Mouse (Mus musculus) liver, embryonic 16.5 days (tissue): ENCODE data around the gene Cep295nl. TPM values are rescaled to one million over a fixed set of nuclear protein-coding genes. Genes with fewer than 3 reads are reported as not detected.

Experiments
- ATAC-seq: fragments of 200-750 bp; cut with Nextera tagmentation; 2 replicates; pipeline ENCODE4 v1.8.0; 2017; ENCODE audit warnings: low read depth, mild to moderate bottlenecking, moderate number of reproducible peaks, moderate library complexity
- H3K27ac ChIP-seq: fragments of 300-500 bp; sonication (generic); 2 replicates; pipeline ENCODE4 v1.5.1; 2014; ENCODE audit warnings: mild to moderate bottlenecking, low read length
- H3K27me3 ChIP-seq: fragments of 300-500 bp; sonication (generic); 2 replicates; pipeline ENCODE4 v1.6.1; 2014; ENCODE audit warnings: low read depth, low read length, mixed read lengths; ENCODE audit not compliant: control insufficient read depth, insufficient read depth
- H3K36me3 ChIP-seq: fragments of 300-500 bp; sonication (generic); 2 replicates; pipeline ENCODE4 v1.6.1; 2014; ENCODE audit warnings: mild to moderate bottlenecking; ENCODE audit not compliant: control insufficient read depth, insufficient read depth
- H3K4me1 ChIP-seq: fragments of 300-500 bp; sonication (generic); 2 replicates; pipeline ENCODE4 v1.6.1; 2014; ENCODE audit warnings: low read depth, low read length, mixed read lengths; ENCODE audit not compliant: control insufficient read depth
- H3K4me2 ChIP-seq: fragments of 300-500 bp; sonication (generic); 2 replicates; pipeline ENCODE4 v1.6.1; 2014; ENCODE audit warnings: low read depth, low read length, mixed read lengths
- H3K4me3 ChIP-seq: fragments of 300-500 bp; sonication (generic); 2 replicates; pipeline ENCODE4 v1.5.1; 2014; ENCODE audit warnings: low read depth, mild to moderate bottlenecking, low read length
- H3K9ac ChIP-seq: fragments of 300-500 bp; sonication (generic); 2 replicates; pipeline ENCODE4 v1.6.1; 2014; ENCODE audit warnings: low read depth, low read length
- H3K9me3 ChIP-seq: fragments of 300-500 bp; sonication (generic); replicated peaks from 2 replicates; pipeline ENCODE4 v1.6.1; 2016; ENCODE audit warnings: low read length; ENCODE audit not compliant: control insufficient read depth
- WGBS: fragments of 180-500 bp; shearing (Covaris S2); extraction: QIAGEN DNeasy Blood & Tissue Kit; methylation state at CpG from one replicate; pipeline ENCODE4 v1.1.7; 2014; ENCODE audit not compliant: insufficient replicate concordance; 5-methylcytosine and 5-hydroxymethylcytosine counted together
- polyA plus RNA-seq: library from polyadenylated mRNA; unstranded; fragments of >200 nt; fragmentation: Nextera tagmentation; extraction: Ambion mirVana; gene quantifications from 2 replicates; pipeline ENCODE4 v1.2.1, GENCODE M21; 2015

Cep295nl gene
- polyA plus RNA-seq, 1 experiment from 2014 or later, result not detected

GRCm38 (mm10) chr11:118348419-118348818, 6.1 kb upstream of the Cep295nl start:
- Histone ChIP-seq H3K4me2 (no peak overlapping the region), H3K36me3 (no peaks in the 10 kb centered on the region), H3K4me3 (no peak overlapping the region), H3K9me3 (no peaks in the 10 kb centered on the region), H3K27me3 (peaks cover 3% of the 10 kb centered on the region), H3K9ac (no peak overlapping the region), H3K27ac (no peak overlapping the region), H3K4me1 (peaks cover 6% of the 10 kb centered on the region)
- WGBS, result 18% methylated on average over 3 of the region's 3 CpGs
- no peak for ATAC-seq

- ATAC-seq, result no peak
- Histone ChIP-seq H3K4me3 (no peak overlapping the region), H3K9ac (no peak overlapping the region), H3K4me1 (peaks cover 6% of the 10 kb centered on the region), H3K9me3 (no peaks in the 10 kb centered on the region), H3K36me3 (no peaks in the 10 kb centered on the region), H3K27me3 (no peaks in the 10 kb centered on the region), H3K27ac (no peak overlapping the region), H3K4me2 (no peak overlapping the region)
- 72% methylated on average over 12 of the region's 12 CpGs for WGBS
These were observed 5.6 kb upstream of the Cep295nl start for GRCm38 (mm10) chr11:118347911-118348310.

GRCm38 (mm10) chr11:118347391-118347790, 5.1 kb upstream of the Cep295nl start:
- Histone ChIP-seq H3K27ac (no peak overlapping the region), H3K36me3 (no peaks in the 10 kb centered on the region), H3K9me3 (no peaks in the 10 kb centered on the region), H3K4me3 (no peak overlapping the region), H3K4me2 (no peak overlapping the region), H3K9ac (no peak overlapping the region), H3K27me3 (no peaks in the 10 kb centered on the region), H3K4me1 (peaks cover 6% of the 10 kb centered on the region)
- 82% methylated on average over 2 of the region's 2 CpGs for WGBS
- ATAC-seq, result no peak

- H3K27me3 ChIP-seq, result no peaks in the 10 kb centered on the region
- 70% methylated on average over 8 of the region's 8 CpGs for WGBS
- peaks cover 6% of the 10 kb centered on the region for H3K4me1 ChIP-seq
- no peaks in the 10 kb centered on the region for H3K36me3 ChIP-seq
- no peak overlapping the region for H3K9ac ChIP-seq
- H3K4me2 ChIP-seq, result no peak overlapping the region
- H3K9me3 ChIP-seq, result no peaks in the 10 kb centered on the region
- no peak overlapping the region for H3K27ac ChIP-seq
- H3K4me3 ChIP-seq, result no peak overlapping the region
- no peak for ATAC-seq
These were observed 4.2 kb upstream of the Cep295nl start for GRCm38 (mm10) chr11:118346395-118347096.

GRCm38 (mm10) chr11:118345693-118346092, 3.4 kb upstream of the Cep295nl start:
- H3K9ac ChIP-seq, result no peak overlapping the region
- H3K27ac ChIP-seq, result no peak overlapping the region
- peaks cover 6% of the 10 kb centered on the region for H3K4me1 ChIP-seq
- H3K4me2 ChIP-seq, result no peak overlapping the region
- no peaks in the 10 kb centered on the region for H3K36me3 ChIP-seq
- H3K27me3 ChIP-seq, result no peaks in the 10 kb centered on the region
- H3K4me3 ChIP-seq, result no peak overlapping the region
- ATAC-seq, result no peak
- H3K9me3 ChIP-seq, result no peaks in the 10 kb centered on the region
- 37% methylated on average over 4 of the region's 4 CpGs for WGBS

- H3K4me2 ChIP-seq, result no peak overlapping the region
- peaks cover 2% of the 10 kb centered on the region; the same call in 1 of the 2 replicates for H3K4me1 ChIP-seq
- no peak overlapping the region for H3K27ac ChIP-seq
- 69% methylated on average over 2 of the region's 2 CpGs for WGBS
- no peaks in the 10 kb centered on the region for H3K9me3 ChIP-seq
- H3K27me3 ChIP-seq, result no peaks in the 10 kb centered on the region
- no peak overlapping the region for H3K4me3 ChIP-seq
- no peak overlapping the region for H3K9ac ChIP-seq
- H3K36me3 ChIP-seq, result no peaks in the 10 kb centered on the region
- no peak for ATAC-seq
These were observed 1.3 kb upstream of the Cep295nl start for GRCm38 (mm10) chr11:118343629-118344028.

- ATAC-seq, result no peak
These were observed 4.7 kb downstream of the Cep295nl start for GRCm38 (mm10) chr11:118337491-118338168.

GRCm38 (mm10) chr11:118333431-118333830, 8.9 kb downstream of the Cep295nl start:
- H3K9ac ChIP-seq, result no peak overlapping the region
- H3K9me3 ChIP-seq, result no peaks in the 10 kb centered on the region
- H3K27ac ChIP-seq, result no peak overlapping the region
- H3K4me3 ChIP-seq, result no peak overlapping the region
- 72% methylated on average over 17 of the region's 17 CpGs for WGBS
- H3K27me3 ChIP-seq, result no peaks in the 10 kb centered on the region
- H3K36me3 ChIP-seq, result no peaks in the 10 kb centered on the region
- no peak overlapping the region for H3K4me2 ChIP-seq
- no peaks in the 10 kb centered on the region for H3K4me1 ChIP-seq
- ATAC-seq, result no peak

More at GRCm38 (mm10) chr11:118337491-118338168, 4.7 kb downstream of the Cep295nl start:
- Histone ChIP-seq H3K9me3 (no peaks in the 10 kb centered on the region), H3K4me3 (no peak overlapping the region), H3K36me3 (no peaks in the 10 kb centered on the region), H3K27ac (no peak overlapping the region), H3K9ac (no peak overlapping the region), H3K4me1 (no peaks in the 10 kb centered on the region), H3K27me3 (no peaks in the 10 kb centered on the region), H3K4me2 (no peak overlapping the region)
- WGBS, result 56% methylated on average over 8 of the region's 8 CpGs

- ATAC-seq, result no peak
- no peak overlapping the region for H3K4me2 ChIP-seq
- H3K9ac ChIP-seq, result no peak overlapping the region
- no peaks in the 10 kb centered on the region for H3K9me3 ChIP-seq
- H3K4me1 ChIP-seq, result no peaks in the 10 kb centered on the region
- H3K4me3 ChIP-seq, result no peak overlapping the region
- H3K27ac ChIP-seq, result no peak overlapping the region
- no peaks in the 10 kb centered on the region for H3K27me3 ChIP-seq
- no peaks in the 10 kb centered on the region for H3K36me3 ChIP-seq
- WGBS, result 76% methylated on average over 11 of the region's 11 CpGs
These were observed 9.9 kb downstream of the Cep295nl start for GRCm38 (mm10) chr11:118332376-118332775.
